Mouse (Mus musculus): ENCODE results near the gene Gria3.

DNA sequence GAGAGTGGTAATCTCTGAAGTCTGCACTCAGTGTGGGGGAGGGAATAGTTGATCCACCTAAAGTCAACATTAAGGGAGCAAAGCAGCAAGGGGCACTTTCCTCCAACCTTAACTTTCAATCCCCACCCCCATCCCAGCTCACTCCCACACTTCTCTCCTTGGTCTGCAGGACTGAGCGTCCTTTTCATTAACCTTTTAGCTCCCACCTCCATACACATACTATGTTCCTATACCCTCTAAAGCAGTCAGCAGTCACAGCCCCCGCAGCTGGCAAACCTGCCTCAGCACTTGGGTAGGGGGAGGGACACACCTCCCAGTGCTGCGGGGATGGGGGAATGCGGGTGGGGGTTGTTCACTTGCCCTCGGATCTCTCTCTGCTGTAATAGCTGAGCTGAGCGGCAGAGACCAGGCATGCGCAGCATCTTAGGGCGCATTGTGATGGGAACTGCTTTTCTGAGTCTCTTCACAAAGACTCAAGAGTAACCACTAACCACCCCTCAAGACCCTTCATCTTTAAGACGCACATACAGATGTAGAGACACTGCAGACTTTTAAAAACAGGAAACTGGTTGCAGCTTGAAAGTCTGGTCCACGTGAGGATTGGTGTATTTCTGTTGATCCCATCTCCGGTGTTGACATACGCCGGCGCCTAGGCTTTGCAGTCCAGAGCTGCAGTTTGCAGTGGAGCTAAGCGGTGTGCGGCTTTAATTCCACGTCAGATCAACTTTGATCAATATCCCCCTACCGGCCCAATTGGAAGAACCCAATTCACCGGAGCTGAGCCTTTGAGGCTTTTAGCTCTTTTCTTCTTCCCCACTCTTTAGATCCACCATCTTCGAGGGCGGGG is at the start of gene Gria3:
- TF ChIP-seq CTCF (IDR thresholded peaks at IDR 0.05) (no peak), EP300 (IDR thresholded peaks at IDR 0.05; ENCODE audit: insufficient read depth, low read depth, low read length) (no peak), POLR2A (IDR thresholded peaks at IDR 0.05; ENCODE audit: insufficient read depth, low read depth, low read length) (no peak)
